Mouse (Mus musculus) intestine, postnatal 0 days (tissue): ENCODE results near the gene Tspan9. TPM values are rescaled to one million over a fixed set of nuclear protein-coding genes. Genes with fewer than 3 reads are reported as not detected.

Experiments used
- ATAC-seq: fragments of 200-750 bp; cut with Nextera tagmentation; 2 replicates; pipeline ENCODE4 v1.8.0; 2017; ENCODE audit warnings: mild to moderate bottlenecking, moderate TSS enrichment, moderate library complexity
- H3K27ac ChIP-seq: fragments of 300-500 bp; sonication (generic); 2 replicates; pipeline ENCODE4 v1.5.1; 2014; ENCODE audit warnings: mild to moderate bottlenecking, low read depth, low read length, moderate library complexity
- H3K27me3 ChIP-seq: fragments of 300-500 bp; sonication (generic); replicated peaks from 2 replicates; pipeline ENCODE4 v1.6.1; 2014; ENCODE audit warnings: low read length, mixed read lengths; ENCODE audit not compliant: control insufficient read depth, insufficient read depth
- H3K36me3 ChIP-seq: fragments of 300-500 bp; sonication (generic); 2 replicates; pipeline ENCODE4 v1.6.1; 2014; ENCODE audit warnings: mild to moderate bottlenecking, moderate library complexity; ENCODE audit not compliant: control insufficient read depth, insufficient read depth
- H3K4me1 ChIP-seq: fragments of 300-500 bp; sonication (generic); replicated peaks from 2 replicates; pipeline ENCODE4 v1.6.1; 2014; ENCODE audit warnings: antibody characterized with exemption, low read length, mixed read lengths; ENCODE audit not compliant: control insufficient read depth, insufficient read depth
- H3K4me2 ChIP-seq: fragments of 300-500 bp; sonication (generic); replicated peaks from 2 replicates; pipeline ENCODE4 v1.6.1; 2014; ENCODE audit warnings: low read depth, mild to moderate bottlenecking, moderate library complexity
- H3K4me3 ChIP-seq: fragments of 300-500 bp; sonication (generic); 2 replicates; pipeline ENCODE4 v1.5.1; 2014; ENCODE audit warnings: low read depth, low read length
- H3K9ac ChIP-seq: fragments of 300-500 bp; sonication (generic); 2 replicates; pipeline ENCODE4 v1.6.1; 2014; ENCODE audit warnings: mild to moderate bottlenecking, low read depth, low read length
- H3K9me3 ChIP-seq: fragments of 300-500 bp; sonication (generic); 2 replicates; pipeline ENCODE4 v1.6.1; 2016; ENCODE audit warnings: mixed run types; ENCODE audit not compliant: control insufficient read depth
- CTCF ChIP-seq: sonication (generic); IDR thresholded peaks from 2 replicates; pipeline ENCODE4 v1.5.1; 2016; ENCODE audit warnings: low read depth, mild to moderate bottlenecking, control low read depth, antibody characterized with exemption, moderate library complexity
- WGBS: fragments of 180-500 bp; shearing (Covaris S2); extraction: QIAGEN DNeasy Blood & Tissue Kit; methylation state at CpG from one replicate; pipeline ENCODE4 v1.1.7; 2014; 5-methylcytosine and 5-hydroxymethylcytosine counted together
- polyA plus RNA-seq: library from polyadenylated mRNA; unstranded; fragments of >200 nt; fragmentation: Nextera tagmentation; extraction: Ambion mirVana; gene quantifications from 2 replicates; pipeline ENCODE4 v1.2.1, GENCODE M21; 2015

The Tspan9 gene
- polyA plus RNA-seq, 1 experiment from 2014 or later, result 55.5 TPM

GRCm38 (mm10) chr6:128095906-128096305, 47.5 kb downstream of the Tspan9 start:
- no peak for ATAC-seq
- Histone ChIP-seq H3K9ac (no peak overlapping the region), H3K36me3 (no peaks in the 10 kb centered on the region), H3K4me1 (no peaks in the 10 kb centered on the region), H3K4me3 (no peak overlapping the region), H3K9me3 (no peaks in the 10 kb centered on the region), H3K4me2 (no peak overlapping the region), H3K27me3 (no peaks in the 10 kb centered on the region), H3K27ac (no peak overlapping the region)
- TF ChIP-seq CTCF, result no peak
- 66% methylated on average over 8 of the region's 8 CpGs for WGBS

- no peaks in the 10 kb centered on the region for H3K9me3 ChIP-seq
- H3K4me1 ChIP-seq, result no peaks in the 10 kb centered on the region
- H3K27ac ChIP-seq, result no peak overlapping the region
- no peak overlapping the region for H3K4me3 ChIP-seq
- no peak for ATAC-seq
- no peaks in the 10 kb centered on the region for H3K27me3 ChIP-seq
- H3K4me2 ChIP-seq, result no peak overlapping the region
- 93% methylated on average over 10 of the region's 10 CpGs for WGBS
- no peak for TF ChIP-seq CTCF
- no peak overlapping the region for H3K9ac ChIP-seq
- no peaks in the 10 kb centered on the region for H3K36me3 ChIP-seq
Observed at GRCm38 (mm10) chr6:128095131-128095530, 48.3 kb downstream of the Tspan9 start.

GRCm38 (mm10) chr6:128093856-128094628, 49.4 kb downstream of the Tspan9 start:
- Histone ChIP-seq H3K36me3 (no peaks in the 10 kb centered on the region), H3K4me3 (no peak overlapping the region), H3K4me2 (no peak overlapping the region), H3K9ac (no peak overlapping the region), H3K27ac (no peak overlapping the region), H3K4me1 (no peaks in the 10 kb centered on the region; the same call in 1 of the 2 replicates), H3K9me3 (no peaks in the 10 kb centered on the region), H3K27me3 (no peaks in the 10 kb centered on the region)
- TF ChIP-seq CTCF, result no peak
- no peak for ATAC-seq
- WGBS, result 79% methylated on average over 15 of the region's 15 CpGs

- Histone ChIP-seq H3K27me3 (no peaks in the 10 kb centered on the region), H3K9me3 (no peaks in the 10 kb centered on the region), H3K4me1 (peaks cover 3% of the 10 kb centered on the region; the same call in 1 of the 2 replicates), H3K9ac (no peak overlapping the region), H3K4me3 (no peak overlapping the region), H3K36me3 (no peaks in the 10 kb centered on the region), H3K4me2 (no peak overlapping the region), H3K27ac (no peak overlapping the region)
- ATAC-seq, result no peak
- no peak for TF ChIP-seq CTCF
- WGBS, result 86% methylated on average over 5 of the region's 5 CpGs
Observed at GRCm38 (mm10) chr6:128092621-128093020, 50.8 kb downstream of the Tspan9 start.

- Histone ChIP-seq H3K36me3 (no peaks in the 10 kb centered on the region), H3K27ac (no peak overlapping the region), H3K27me3 (no peaks in the 10 kb centered on the region), H3K9ac (no peak overlapping the region), H3K9me3 (no peaks in the 10 kb centered on the region), H3K4me3 (no peak overlapping the region), H3K4me2 (no peak overlapping the region), H3K4me1 (peaks cover 3% of the 10 kb centered on the region; the same call in 1 of the 2 replicates)
- 94% methylated on average over 4 of the region's 4 CpGs for WGBS
- no peak for ATAC-seq
- TF ChIP-seq CTCF, result no peak
Observed at GRCm38 (mm10) chr6:128091833-128092166, 51.6 kb downstream of the Tspan9 start.

GRCm38 (mm10) chr6:128090985-128091832, 52.2 kb downstream of the Tspan9 start:
- Histone ChIP-seq H3K36me3 (no peaks in the 10 kb centered on the region), H3K4me3 (no peak overlapping the region), H3K27me3 (no peaks in the 10 kb centered on the region), H3K4me2 (no peak overlapping the region), H3K9ac (no peak overlapping the region), H3K4me1 (peaks cover 3% of the 10 kb centered on the region; the same call in 1 of the 2 replicates), H3K27ac (no peak overlapping the region), H3K9me3 (no peaks in the 10 kb centered on the region)
- no peak for ATAC-seq
- peak; percentile 91 for TF ChIP-seq CTCF
- WGBS, result 33% methylated on average over 6 of the region's 6 CpGs
